Mouse (Mus musculus) hindbrain, embryonic 12.5 days (tissue): ENCODE data around the gene Cdc6. TPM values are rescaled to one million over a fixed set of nuclear protein-coding genes. Genes with fewer than 3 reads are reported as not detected.
A peak's percentile ranks its signal among the peaks of the same experiment; 100 is the strongest.
"Not testable (repeated sequence)": the region's sequence is repeated elsewhere in the genome, so short reads cannot be mapped to it uniquely, and the experiment has no call there.

Experiments
- ATAC-seq: fragments of 200-750 bp; cut with Nextera tagmentation; 2 replicates; pipeline ENCODE4 v1.8.0; 2017; ENCODE audit warnings: moderate TSS enrichment; ENCODE audit not compliant: low FRiP score
- H3K27ac ChIP-seq: fragments of 300-500 bp; sonication (generic); 2 replicates; pipeline ENCODE4 v1.5.1; 2016; ENCODE audit warnings: mild to moderate bottlenecking
- H3K27me3 ChIP-seq: fragments of 300-500 bp; sonication (generic); 2 replicates; pipeline ENCODE4 v1.6.1; 2016; ENCODE audit warnings: mild to moderate bottlenecking
- H3K36me3 ChIP-seq: fragments of 300-500 bp; sonication (generic); 2 replicates; pipeline ENCODE4 v1.6.1; 2016; ENCODE audit warnings: mild to moderate bottlenecking
- H3K4me1 ChIP-seq: fragments of 300-500 bp; sonication (generic); 2 replicates; pipeline ENCODE4 v1.6.1; 2016
- H3K4me2 ChIP-seq: fragments of 300-500 bp; sonication (generic); replicated peaks from 2 replicates; pipeline ENCODE4 v1.6.1; 2016; ENCODE audit warnings: mild to moderate bottlenecking
- H3K4me3 ChIP-seq: fragments of 300-500 bp; sonication (generic); 2 replicates; pipeline ENCODE4 v1.5.1; 2016; ENCODE audit warnings: mild to moderate bottlenecking
- H3K9ac ChIP-seq: fragments of 300-500 bp; sonication (generic); 2 replicates; pipeline ENCODE4 v1.6.1; 2016; ENCODE audit warnings: mild to moderate bottlenecking, moderate library complexity
- H3K9me3 ChIP-seq: fragments of 300-500 bp; sonication (generic); replicated peaks from 2 replicates; pipeline ENCODE4 v1.6.1; 2016; ENCODE audit warnings: mild to moderate bottlenecking
- WGBS: fragments of 180-500 bp; shearing (Covaris S2); methylation state at CpG from one replicate; pipeline ENCODE4 v1.1.7; 2016; 5-methylcytosine and 5-hydroxymethylcytosine counted together
- polyA plus RNA-seq: library from polyadenylated mRNA; unstranded; fragments of >200 nt; fragmentation: Nextera tagmentation; extraction: Ambion mirVana; gene quantifications from 2 replicates; pipeline ENCODE4 v1.2.1, GENCODE M21; 2016

The Cdc6 gene
- polyA plus RNA-seq, 1 experiment from 2014 or later, result 20.2 TPM

GRCm38 (mm10) chr11:98914196-98914595, 6.6 kb downstream of the Cdc6 start:
- Histone ChIP-seq H3K27ac (no peak overlapping the region), H3K9ac (no peak overlapping the region), H3K4me1 (peaks cover 4% of the 10 kb centered on the region), H3K27me3 (no peaks in the 10 kb centered on the region), H3K36me3 (peaks cover 30% of the 10 kb centered on the region; the same call in 1 of the 2 replicates), H3K4me3 (no peak overlapping the region), H3K9me3 (no peaks in the 10 kb centered on the region), H3K4me2 (no peak overlapping the region)
- 79% methylated on average over 11 of the region's 11 CpGs for WGBS
- no peak for ATAC-seq

GRCm38 (mm10) chr11:98916376-98916775, 8.8 kb downstream of the Cdc6 start:
- not testable (repeated sequence) for H3K27ac ChIP-seq, H3K9me3 ChIP-seq, H3K4me2 ChIP-seq, H3K9ac ChIP-seq, H3K4me3 ChIP-seq, H3K4me1 ChIP-seq, ATAC-seq, H3K27me3 ChIP-seq
- H3K36me3 ChIP-seq, result peaks cover 38% of the 10 kb centered on the region
- WGBS, result 94% methylated on average over 3 of the region's 3 CpGs

GRCm38 (mm10) chr11:98917428-98918005, 9.9 kb downstream of the Cdc6 start:
- no peaks in the 10 kb centered on the region for H3K9me3 ChIP-seq
- H3K36me3 ChIP-seq, result peaks cover 35% of the 10 kb centered on the region
- no peak for ATAC-seq
- peaks cover 7% of the 10 kb centered on the region for H3K4me1 ChIP-seq
- 70% methylated on average over 13 of the region's 13 CpGs for WGBS
- H3K27me3 ChIP-seq, result no peaks in the 10 kb centered on the region
- H3K4me2 ChIP-seq, result no peak overlapping the region
- H3K9ac ChIP-seq, result no peak overlapping the region
- H3K27ac ChIP-seq, result no peak overlapping the region
- H3K4me3 ChIP-seq, result no peak overlapping the region

- H3K27ac ChIP-seq, result peak overlapping the region; percentile 55; the same call in 1 of the 2 replicates
- no peak overlapping the region for H3K4me2 ChIP-seq
- H3K4me1 ChIP-seq, result peaks cover 14% of the 10 kb centered on the region
- H3K36me3 ChIP-seq, result peaks cover 35% of the 10 kb centered on the region
- 70% methylated on average over 9 of the region's 9 CpGs for WGBS
- no peaks in the 10 kb centered on the region for H3K27me3 ChIP-seq
- no peaks in the 10 kb centered on the region for H3K9me3 ChIP-seq
- no peak for ATAC-seq
- no peak overlapping the region for H3K9ac ChIP-seq
- no peak overlapping the region for H3K4me3 ChIP-seq
Measured at GRCm38 (mm10) chr11:98918231-98918630, 10.6 kb downstream of the Cdc6 start.

- ATAC-seq, result no peak
- Histone ChIP-seq H3K27me3 (no peaks in the 10 kb centered on the region), H3K4me1 (peaks cover 20% of the 10 kb centered on the region), H3K4me3 (no peak overlapping the region), H3K36me3 (peaks cover 33% of the 10 kb centered on the region), H3K9ac (no peak overlapping the region), H3K27ac (no peak overlapping the region), H3K4me2 (no peak overlapping the region), H3K9me3 (no peaks in the 10 kb centered on the region)
- 95% methylated on average over 11 of the region's 11 CpGs for WGBS
Measured at GRCm38 (mm10) chr11:98919009-98919408, 11.4 kb downstream of the Cdc6 start.

GRCm38 (mm10) chr11:98921813-98922212, 14.2 kb downstream of the Cdc6 start:
- peaks cover 16% of the 10 kb centered on the region for H3K36me3 ChIP-seq
- 56% methylated on average over 15 of the region's 15 CpGs for WGBS
- H3K4me2 ChIP-seq, H3K9me3 ChIP-seq, H3K4me3 ChIP-seq, H3K27me3 ChIP-seq, H3K27ac ChIP-seq, H3K9ac ChIP-seq, ATAC-seq: not testable (repeated sequence)
- peaks cover 46% of the 10 kb centered on the region for H3K4me1 ChIP-seq

GRCm38 (mm10) chr11:98922307-98922706, 14.7 kb downstream of the Cdc6 start:
- not testable (repeated sequence) for H3K27me3 ChIP-seq, H3K9me3 ChIP-seq, H3K9ac ChIP-seq, ATAC-seq, H3K4me2 ChIP-seq, H3K4me3 ChIP-seq
- 45% methylated on average over 10 of the region's 10 CpGs for whole genome bisulfite sequencing
- Histone ChIP-seq H3K36me3 (peaks cover 16% of the 10 kb centered on the region), H3K27ac (peak overlapping the region; percentile 68; the same call in 1 of the 2 replicates), H3K4me1 (peaks cover 47% of the 10 kb centered on the region)

- H3K4me2 ChIP-seq, ATAC-seq, H3K27me3 ChIP-seq, H3K9me3 ChIP-seq, H3K9ac ChIP-seq, H3K4me3 ChIP-seq, H3K36me3 ChIP-seq: not testable (repeated sequence)
- WGBS, result 53% methylated on average over 16 of the region's 16 CpGs
- peak overlapping the region; percentile 68 for H3K27ac ChIP-seq
- H3K4me1 ChIP-seq, result peaks cover 55% of the 10 kb centered on the region
Measured at GRCm38 (mm10) chr11:98922851-98923711, 15.5 kb downstream of the Cdc6 start.

- Histone ChIP-seq H3K9ac (no peak overlapping the region), H3K36me3 (peaks cover 2% of the 10 kb centered on the region), H3K4me1 (peaks cover 71% of the 10 kb centered on the region), H3K4me3 (no peak overlapping the region), H3K27ac (peak overlapping the region; percentile 84), H3K27me3 (no peaks in the 10 kb centered on the region), H3K4me2 (peak overlapping the region; percentile 30; the same call in 1 of the 2 replicates), H3K9me3 (no peaks in the 10 kb centered on the region)
- 25% methylated on average over 5 of the region's 5 CpGs for WGBS
- ATAC-seq, result no peak
Measured at GRCm38 (mm10) chr11:98924633-98925175, 17.1 kb downstream of the Cdc6 start.

- Histone ChIP-seq H3K36me3 (no peaks in the 10 kb centered on the region), H3K9ac (peak overlapping the region; percentile 38; the same call in 1 of the 2 replicates), H3K27me3 (no peaks in the 10 kb centered on the region), H3K9me3 (no peaks in the 10 kb centered on the region), H3K27ac (peak overlapping the region; percentile 84), H3K4me1 (peaks cover 77% of the 10 kb centered on the region), H3K4me3 (no peak overlapping the region), H3K4me2 (peak overlapping the region; percentile 30)
- ATAC-seq, result 0 out of 2 replicates have a peak, but pooled peaks have one; percentile 17
- 3% methylated on average over 10 of the region's 10 CpGs for WGBS
Measured at GRCm38 (mm10) chr11:98925265-98925721, 17.7 kb downstream of the Cdc6 start.

GRCm38 (mm10) chr11:98925868-98926311, 18.3 kb downstream of the Cdc6 start:
- H3K4me3 ChIP-seq, result no peak overlapping the region
- no peaks in the 10 kb centered on the region for H3K9me3 ChIP-seq
- peak overlapping the region; percentile 30 for H3K4me2 ChIP-seq
- no peaks in the 10 kb centered on the region for H3K27me3 ChIP-seq
- H3K9ac ChIP-seq, result peak overlapping the region; percentile 38; the same call in 1 of the 2 replicates
- 0 out of 2 replicates have a peak, but pooled peaks have one; percentile 44 for ATAC-seq
- peak overlapping the region; percentile 84 for H3K27ac ChIP-seq
- H3K36me3 ChIP-seq, result no peaks in the 10 kb centered on the region
- H3K4me1 ChIP-seq, result peaks cover 83% of the 10 kb centered on the region
- 3% methylated on average over 12 of the region's 12 CpGs for WGBS

- 51% methylated on average over 7 of the region's 7 CpGs for WGBS
- ATAC-seq, result no peak
- no peak overlapping the region for H3K9ac ChIP-seq
- no peaks in the 10 kb centered on the region for H3K36me3 ChIP-seq
- H3K27ac ChIP-seq, result peak overlapping the region; percentile 84
- peaks cover 90% of the 10 kb centered on the region for H3K4me1 ChIP-seq
- no peak overlapping the region for H3K4me2 ChIP-seq
- no peaks in the 10 kb centered on the region for H3K9me3 ChIP-seq
- no peak overlapping the region for H3K4me3 ChIP-seq
- no peaks in the 10 kb centered on the region for H3K27me3 ChIP-seq
Measured at GRCm38 (mm10) chr11:98926553-98926952, 19.0 kb downstream of the Cdc6 start.
